Mouse (Mus musculus): ENCODE results near the gene Nacc1. TPM values are rescaled to one million over a fixed set of nuclear protein-coding genes. Genes with fewer than 3 reads are reported as not detected.

Gene Nacc1
- polyA plus RNA-seq, 1 experiment from 2014 or later = 21.3 TPM

DNA sequence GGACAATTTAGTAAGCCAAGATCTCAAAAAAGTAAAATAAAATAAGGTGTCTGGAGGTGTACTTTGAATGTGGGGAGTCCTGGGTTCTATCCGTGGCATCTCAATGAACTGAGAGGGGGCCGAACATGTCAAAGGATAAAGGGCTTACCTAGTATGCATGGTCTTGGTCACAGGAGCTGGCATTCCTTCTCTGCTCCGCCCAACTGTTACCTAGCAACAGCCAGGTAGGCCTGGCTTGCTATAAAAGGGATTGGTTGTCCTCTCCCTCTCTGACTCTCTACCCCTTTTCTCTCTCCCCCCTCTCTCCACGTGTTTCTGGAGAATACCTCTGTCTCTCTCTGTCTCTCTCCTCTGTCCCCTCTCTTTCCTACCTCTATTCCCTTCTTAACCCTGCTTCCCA, 30.0 kb downstream of the Nacc1 start:
- Histone ChIP-seq H3K27me3 (no peaks in the 10 kb centered on the region), H3K4me3 (no peak overlapping the region), H3K4me2 (replicated peaks) (no peak overlapping the region), H3K36me3 (no peaks in the 10 kb centered on the region), H3K9ac (no peak overlapping the region), H3K4me1 (peaks cover 50% of the 10 kb centered on the region), H3K27ac (no peak overlapping the region), H3K9me3 (replicated peaks) (no peaks in the 10 kb centered on the region)
- 36% methylated on average over 4 of the region's 4 CpGs for WGBS
- no peak for ATAC-seq (ENCODE audit: low FRiP score)

DNA sequence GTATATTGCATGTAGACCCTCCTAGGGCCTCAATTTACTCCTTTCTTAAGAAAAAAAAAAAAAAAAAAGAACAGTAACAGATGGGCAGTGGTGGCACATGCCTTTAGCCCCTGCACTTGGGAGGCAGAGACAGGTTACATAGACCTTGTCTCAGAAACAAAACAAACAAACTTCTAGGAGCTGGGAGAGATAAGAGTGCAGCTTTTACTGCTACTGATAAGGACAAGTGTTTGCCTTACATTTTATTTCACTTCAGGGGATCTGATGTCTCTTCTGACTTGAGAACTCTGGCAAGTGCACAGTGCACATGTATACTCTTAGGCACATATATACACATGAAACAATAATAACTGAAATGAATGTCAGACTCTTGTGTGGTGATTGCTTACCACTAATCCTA, 30.5 kb downstream of the Nacc1 start:
- Histone ChIP-seq H3K4me2 (replicated peaks) (peak overlapping the region; percentile 56; the same call in 1 of the 2 replicates), H3K4me3 (no peak overlapping the region), H3K9me3 (replicated peaks) (no peaks in the 10 kb centered on the region), H3K4me1 (peaks cover 50% of the 10 kb centered on the region), H3K36me3 (no peaks in the 10 kb centered on the region), H3K27ac (peak overlapping the region; percentile 89), H3K9ac (no peak overlapping the region), H3K27me3 (no peaks in the 10 kb centered on the region)
- ATAC-seq (ENCODE audit: low FRiP score) = no peak

DNA sequence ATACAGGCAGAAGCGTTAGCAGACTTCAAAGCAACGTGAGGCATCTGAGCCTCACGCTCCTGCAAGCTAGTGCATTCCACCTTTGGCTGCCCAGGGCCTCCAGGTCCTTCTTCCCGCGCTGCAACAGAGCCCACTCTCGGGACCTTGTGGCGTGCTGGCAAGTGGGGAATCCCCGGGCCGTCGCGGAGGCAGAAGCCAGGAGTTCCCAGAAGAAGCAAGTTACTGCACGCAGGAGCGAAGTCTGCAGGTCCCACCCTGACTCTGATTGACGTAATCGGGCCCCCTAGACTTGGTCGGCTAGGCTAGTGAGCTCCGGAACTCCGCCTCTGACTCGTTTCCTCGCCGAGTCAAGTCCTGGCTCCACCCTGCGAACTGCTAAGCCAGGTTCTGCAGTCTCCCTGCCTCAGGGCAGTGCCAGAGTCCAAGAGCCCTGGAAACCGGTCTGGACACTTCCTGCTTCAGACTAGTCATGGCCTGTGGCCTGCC, 31.0 kb downstream of the Nacc1 start:
- H3K27ac ChIP-seq = peak overlapping the region; percentile 89
- H3K36me3 ChIP-seq = no peaks in the 10 kb centered on the region
- ATAC-seq (ENCODE audit: low FRiP score) = peak; percentile 8
- no peaks in the 10 kb centered on the region for H3K27me3 ChIP-seq
- H3K9me3 ChIP-seq (replicated peaks) = no peaks in the 10 kb centered on the region
- peaks cover 47% of the 10 kb centered on the region for H3K4me1 ChIP-seq
- H3K4me2 ChIP-seq (replicated peaks) = peak overlapping the region; percentile 56
- peak overlapping the region; percentile 44 for H3K9ac ChIP-seq
- WGBS = under 1% methylated on average over 23 of the region's 23 CpGs
- peak overlapping the region; percentile 27 for H3K4me3 ChIP-seq

- peak; percentile 29; the same call in 1 of the 2 replicates for ATAC-seq (ENCODE audit: low FRiP score)
- H3K4me1 ChIP-seq = peaks cover 42% of the 10 kb centered on the region
Measured at GRCm38 (mm10) chr8:84656191-84656525, 31.5 kb downstream of the Nacc1 start.

DNA sequence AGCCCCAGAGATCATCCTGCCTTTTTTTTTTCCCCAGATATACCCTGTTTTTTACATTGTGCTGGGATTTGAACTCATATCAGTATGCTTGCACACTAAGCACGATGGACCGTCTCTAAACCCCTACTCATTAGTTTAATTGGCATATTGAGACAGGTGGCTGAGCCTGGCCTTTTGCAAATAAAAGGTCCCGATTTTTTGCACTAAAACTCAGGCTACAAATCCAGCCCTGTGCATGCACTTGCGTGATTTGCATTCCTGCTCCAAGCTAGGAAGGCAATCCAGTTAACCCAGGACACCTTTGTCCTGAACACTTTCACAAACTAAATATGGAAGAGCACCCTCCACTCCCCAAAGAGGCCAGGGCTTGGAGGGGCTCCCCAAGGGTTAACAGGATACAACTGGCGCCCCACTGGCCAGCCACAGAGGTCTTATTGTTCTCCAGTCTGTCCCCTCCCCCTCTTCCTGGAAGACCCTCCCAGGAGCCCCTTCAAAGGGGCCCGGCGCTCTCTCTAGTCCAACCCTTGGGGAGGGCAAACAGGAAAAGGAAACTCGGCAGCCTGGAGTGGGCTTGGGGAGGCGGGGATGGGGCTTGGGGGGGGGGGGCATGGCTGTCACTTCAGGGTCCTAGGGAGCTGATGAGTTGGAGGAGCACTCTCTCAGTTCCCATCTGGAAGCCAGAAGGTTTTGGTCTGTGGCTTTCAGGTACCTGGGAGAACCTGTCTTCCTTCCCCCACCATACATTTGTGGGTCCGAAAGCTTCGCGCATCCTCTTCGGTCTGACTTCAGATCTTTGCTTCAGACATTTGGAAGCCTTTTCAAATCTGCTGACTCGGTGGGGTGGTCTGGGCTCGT, 32.1 kb downstream of the Nacc1 start:
- Histone ChIP-seq H3K27me3 (no peaks in the 10 kb centered on the region), H3K4me2 (replicated peaks) (peak overlapping the region; percentile 56), H3K4me1 (peaks cover 39% of the 10 kb centered on the region), H3K27ac (peak overlapping the region; percentile 89), H3K9ac (peak overlapping the region; percentile 44), H3K36me3 (no peaks in the 10 kb centered on the region), H3K4me3 (peak overlapping the region; percentile 27), H3K9me3 (replicated peaks) (no peaks in the 10 kb centered on the region)
- ATAC-seq (ENCODE audit: low FRiP score) = peak; percentile 86
- under 1% methylated on average over 15 of the region's 15 CpGs for WGBS

More at GRCm38 (mm10) chr8:84656191-84656525, 31.5 kb downstream of the Nacc1 start:
- H3K27me3 ChIP-seq = no peaks in the 10 kb centered on the region
- H3K36me3 ChIP-seq = no peaks in the 10 kb centered on the region
- peak overlapping the region; percentile 56 for H3K4me2 ChIP-seq (replicated peaks)
- WGBS = 0% methylated on average over 10 of the region's 10 CpGs
- no peaks in the 10 kb centered on the region for H3K9me3 ChIP-seq (replicated peaks)
- H3K4me3 ChIP-seq = peak overlapping the region; percentile 27
- peak overlapping the region; percentile 44 for H3K9ac ChIP-seq
- peak overlapping the region; percentile 89 for H3K27ac ChIP-seq

DNA sequence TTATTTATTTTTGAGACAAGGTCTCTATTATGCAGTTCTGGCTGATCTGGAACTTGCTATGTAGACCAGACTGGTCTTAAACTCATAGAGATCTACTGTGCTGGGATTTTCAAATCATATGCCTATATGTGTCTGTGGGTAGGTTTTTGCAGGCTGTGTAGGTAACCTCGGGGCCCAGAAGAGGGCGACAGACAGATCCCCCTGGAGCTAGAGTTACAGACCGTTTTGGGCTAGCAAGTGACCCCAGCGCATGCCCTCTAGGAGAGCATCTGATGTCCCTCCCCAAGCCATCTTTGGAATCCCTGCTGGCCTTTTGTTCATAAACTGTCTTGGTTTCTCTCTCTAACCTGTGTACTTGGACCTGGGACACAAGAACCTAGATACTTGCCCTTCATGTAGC, 33.1 kb downstream of the Nacc1 start:
- ATAC-seq (ENCODE audit: low FRiP score) = no peak
- Histone ChIP-seq H3K9me3 (replicated peaks) (no peaks in the 10 kb centered on the region), H3K36me3 (no peaks in the 10 kb centered on the region), H3K4me1 (peaks cover 35% of the 10 kb centered on the region), H3K27ac (peak overlapping the region; percentile 89), H3K4me3 (no peak overlapping the region), H3K4me2 (replicated peaks) (no peak overlapping the region), H3K9ac (no peak overlapping the region), H3K27me3 (no peaks in the 10 kb centered on the region)
- WGBS = 42% methylated on average over 4 of the region's 4 CpGs

DNA sequence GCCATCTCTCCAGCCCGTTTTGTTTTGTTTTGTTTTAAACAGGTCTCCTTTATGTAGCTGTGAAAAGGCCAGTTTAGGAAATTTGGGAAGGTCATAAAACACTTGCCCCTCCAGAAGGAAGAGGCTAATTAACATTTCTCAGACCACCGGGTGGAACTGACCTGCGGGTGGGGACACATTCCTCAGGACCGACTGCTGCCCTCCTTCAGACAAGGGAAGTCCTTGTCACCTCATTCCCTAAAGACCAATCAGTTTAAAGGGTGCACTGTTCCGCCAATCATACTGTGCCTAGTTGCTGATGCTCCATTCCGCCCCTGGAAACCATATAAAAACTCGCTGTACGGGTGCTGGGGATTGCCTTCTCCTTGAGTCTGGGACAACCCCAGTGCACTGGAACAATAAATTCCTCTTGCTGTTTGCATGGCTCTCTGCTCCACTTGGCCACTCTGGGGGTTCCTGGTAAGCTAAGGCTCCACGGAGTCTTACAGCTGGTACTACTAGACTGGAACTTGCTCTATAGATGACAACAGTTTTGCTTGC, 34.5 kb downstream of the Nacc1 start:
- Histone ChIP-seq H3K4me2 (replicated peaks) (no peak overlapping the region), H3K36me3 (no peaks in the 10 kb centered on the region), H3K27me3 (no peaks in the 10 kb centered on the region), H3K4me3 (no peak overlapping the region), H3K9ac (no peak overlapping the region), H3K9me3 (replicated peaks) (no peaks in the 10 kb centered on the region), H3K4me1 (peaks cover 34% of the 10 kb centered on the region), H3K27ac (no peak overlapping the region)
- ATAC-seq (ENCODE audit: low FRiP score) = no peak
- 59% methylated on average over 9 of the region's 9 CpGs for WGBS

DNA sequence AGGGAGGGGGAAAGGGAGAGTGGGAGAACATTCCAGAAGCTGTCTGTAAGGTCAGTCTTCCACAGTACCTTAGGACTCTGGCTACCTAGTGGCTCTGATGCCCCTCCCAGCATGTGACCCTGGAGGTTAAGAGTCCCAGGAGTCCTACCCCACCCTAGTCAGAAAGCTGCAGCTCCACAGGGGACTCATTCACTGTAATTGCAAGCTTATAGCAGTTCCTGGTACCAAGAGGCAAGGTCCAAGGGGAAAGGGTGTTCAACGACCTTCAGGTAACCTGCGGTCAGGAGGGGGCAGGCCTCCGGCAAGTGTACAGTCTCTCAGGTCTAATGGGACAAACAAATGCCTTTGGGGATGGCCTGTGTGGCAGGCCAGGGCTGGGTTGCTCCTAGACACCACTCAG, 37.4 kb downstream of the Nacc1 start:
- Histone ChIP-seq H3K27ac (peak overlapping the region; percentile 62; the same call in 1 of the 2 replicates), H3K9ac (no peak overlapping the region), H3K9me3 (replicated peaks) (no peaks in the 10 kb centered on the region), H3K27me3 (no peaks in the 10 kb centered on the region), H3K36me3 (no peaks in the 10 kb centered on the region), H3K4me2 (replicated peaks) (no peak overlapping the region), H3K4me3 (no peak overlapping the region), H3K4me1 (peaks cover 23% of the 10 kb centered on the region)
- ATAC-seq (ENCODE audit: low FRiP score) = no peak; the same call in 1 of the 2 replicates
- WGBS = 46% methylated on average over 3 of the region's 3 CpGs

DNA sequence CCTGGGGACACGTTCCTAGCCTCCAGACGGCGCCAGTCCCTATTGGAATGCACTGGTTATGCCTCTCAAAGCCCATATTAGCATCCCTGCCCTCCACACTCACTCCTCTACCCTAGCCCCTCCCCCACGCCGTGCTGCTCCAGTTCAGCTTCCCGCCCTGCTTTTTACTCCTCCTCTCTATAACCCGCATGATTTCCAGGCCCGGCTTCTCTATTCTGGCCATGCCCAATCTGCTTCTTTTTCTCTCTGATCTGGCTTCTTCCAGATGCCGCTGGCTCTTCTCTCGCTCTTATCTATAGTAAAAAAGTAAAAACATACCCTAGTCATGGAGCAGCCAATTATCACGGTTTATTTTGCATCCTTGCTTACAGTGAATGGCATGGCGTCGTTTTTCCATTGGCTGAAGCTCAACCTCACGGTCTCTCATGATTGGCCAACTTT, 40.2 kb downstream of the Nacc1 start:
- Histone ChIP-seq H3K9ac (0 out of 2 replicates have a peak overlapping the region, but pooled peaks have one; percentile 35), H3K4me1 (peaks cover 17% of the 10 kb centered on the region), H3K36me3 (no peaks in the 10 kb centered on the region), H3K27ac (peak overlapping the region; percentile 55; the same call in 1 of the 2 replicates), H3K4me3 (peak overlapping the region; percentile 17), H3K4me2 (replicated peaks) (peak overlapping the region; percentile 49), H3K9me3 (replicated peaks) (no peaks in the 10 kb centered on the region), H3K27me3 (no peaks in the 10 kb centered on the region)
- ATAC-seq (ENCODE audit: low FRiP score) = peak; percentile 78
- 4% methylated on average over 14 of the region's 14 CpGs for WGBS

DNA sequence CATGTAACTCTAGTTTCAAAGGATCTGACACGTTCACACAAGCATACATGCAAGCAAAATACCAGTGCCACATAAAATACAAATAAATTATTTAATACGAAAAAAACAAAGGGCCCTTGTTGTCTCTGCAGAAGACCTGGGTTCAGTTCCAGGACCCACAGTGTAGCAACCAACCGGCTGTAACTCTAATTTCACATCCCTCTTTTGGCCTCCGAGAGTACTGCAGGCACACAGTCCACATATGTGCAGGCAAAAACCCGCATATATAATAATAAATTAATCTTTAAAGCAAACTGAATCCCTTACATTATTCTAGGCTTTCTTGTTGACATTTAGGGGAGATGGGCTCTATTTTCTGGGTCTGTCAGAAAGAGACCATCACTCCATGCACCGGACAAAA, 40.9 kb downstream of the Nacc1 start:
- no peak overlapping the region for H3K4me2 ChIP-seq (replicated peaks)
- H3K9ac ChIP-seq = no peak overlapping the region
- H3K36me3 ChIP-seq = no peaks in the 10 kb centered on the region
- no peaks in the 10 kb centered on the region for H3K27me3 ChIP-seq
- peak overlapping the region; percentile 17; the same call in 1 of the 2 replicates for H3K4me3 ChIP-seq
- WGBS = 58% methylated on average over 6 of the region's 6 CpGs
- H3K27ac ChIP-seq = no peak overlapping the region; the same call in 1 of the 2 replicates
- H3K9me3 ChIP-seq (replicated peaks) = no peaks in the 10 kb centered on the region
- peaks cover 17% of the 10 kb centered on the region for H3K4me1 ChIP-seq
- no peak for ATAC-seq (ENCODE audit: low FRiP score)

DNA sequence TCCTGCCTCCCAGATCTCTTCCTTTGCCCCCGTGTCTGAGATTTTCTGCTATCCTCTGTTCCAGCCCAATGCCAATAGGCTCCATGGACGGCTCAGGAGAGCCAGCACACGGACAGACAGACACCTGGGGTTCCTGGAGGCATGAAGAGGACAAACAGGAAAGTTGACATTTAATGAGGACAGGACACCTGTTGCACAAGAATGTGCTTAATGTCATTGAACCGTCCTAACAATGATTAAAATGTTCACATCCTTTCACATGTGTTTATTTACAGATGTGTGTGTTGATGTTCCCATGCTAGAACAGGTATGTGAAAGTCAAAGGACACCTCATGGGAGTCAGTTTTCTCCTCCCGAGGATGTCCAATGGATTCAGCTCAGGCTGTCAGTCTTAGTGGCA, 44.6 kb downstream of the Nacc1 start:
- WGBS = 76% methylated on average over 5 of the region's 5 CpGs

DNA sequence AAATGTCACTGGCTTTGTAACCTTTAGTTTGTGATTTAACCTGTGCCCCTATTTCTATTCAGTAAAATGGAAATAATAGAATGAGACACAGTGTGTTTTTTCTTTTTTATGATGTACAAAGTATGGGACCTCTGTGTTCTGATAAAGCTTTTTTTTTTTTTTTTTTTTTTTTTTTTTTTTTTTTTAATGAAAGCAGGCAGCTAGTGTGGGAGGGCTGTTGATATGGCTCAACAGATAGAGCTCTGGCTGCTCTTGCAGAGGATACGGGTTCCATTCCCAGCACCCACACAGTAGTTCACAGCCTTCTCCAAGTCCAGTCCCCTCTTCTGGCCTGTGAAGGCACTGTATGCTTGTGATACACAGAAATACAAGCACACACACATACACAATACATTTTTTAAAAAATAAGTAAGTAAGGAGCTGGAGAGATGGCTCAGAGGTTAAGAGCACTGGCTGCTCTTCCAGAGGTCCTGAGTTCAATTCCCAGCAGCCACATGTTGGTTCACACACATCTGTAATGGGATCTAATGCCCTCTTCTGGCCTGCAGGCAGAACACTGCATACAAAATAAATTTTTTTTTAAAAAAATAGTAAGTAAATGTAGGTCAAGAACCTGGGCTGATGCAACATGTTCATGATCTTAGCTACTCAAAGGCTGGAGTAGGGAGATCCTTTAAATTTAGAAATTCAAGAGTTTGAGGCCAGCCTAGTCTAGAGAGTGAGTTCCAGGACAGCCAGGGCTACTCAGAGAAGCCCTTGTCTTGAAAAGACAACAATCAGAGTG, 45.9 kb downstream of the Nacc1 start:
- no peak for ATAC-seq (ENCODE audit: low FRiP score)
- WGBS = 100% methylated on average over 1 of the region's 1 CpGs
- Histone ChIP-seq H3K9ac (no peak overlapping the region), H3K4me2 (replicated peaks) (no peak overlapping the region), H3K36me3 (no peaks in the 10 kb centered on the region), H3K4me3 (no peak overlapping the region), H3K27me3 (no peaks in the 10 kb centered on the region), H3K27ac (no peak overlapping the region), H3K4me1 (peaks cover 14% of the 10 kb centered on the region), H3K9me3 (replicated peaks) (no peaks in the 10 kb centered on the region)

More for the DNA sequence above, 44.6 kb downstream of the Nacc1 start:
- H3K27me3 ChIP-seq = no peaks in the 10 kb centered on the region
- no peak overlapping the region for H3K27ac ChIP-seq
- no peak overlapping the region for H3K4me3 ChIP-seq
- H3K9ac ChIP-seq = no peak overlapping the region
- no peak for ATAC-seq (ENCODE audit: low FRiP score)
- H3K4me2 ChIP-seq (replicated peaks) = no peak overlapping the region
- H3K36me3 ChIP-seq = no peaks in the 10 kb centered on the region
- H3K9me3 ChIP-seq (replicated peaks) = no peaks in the 10 kb centered on the region
- H3K4me1 ChIP-seq = peaks cover 17% of the 10 kb centered on the region
